Mouse (Mus musculus) kidney, adult 18-20 months (tissue): Measurements from ENCODE around the gene Aldh5a1.

Source experiments
- DNase-seq: peaks from one replicate; pipeline ENCODE4 v3.0.0; 2021

Gene Aldh5a1

DNA sequence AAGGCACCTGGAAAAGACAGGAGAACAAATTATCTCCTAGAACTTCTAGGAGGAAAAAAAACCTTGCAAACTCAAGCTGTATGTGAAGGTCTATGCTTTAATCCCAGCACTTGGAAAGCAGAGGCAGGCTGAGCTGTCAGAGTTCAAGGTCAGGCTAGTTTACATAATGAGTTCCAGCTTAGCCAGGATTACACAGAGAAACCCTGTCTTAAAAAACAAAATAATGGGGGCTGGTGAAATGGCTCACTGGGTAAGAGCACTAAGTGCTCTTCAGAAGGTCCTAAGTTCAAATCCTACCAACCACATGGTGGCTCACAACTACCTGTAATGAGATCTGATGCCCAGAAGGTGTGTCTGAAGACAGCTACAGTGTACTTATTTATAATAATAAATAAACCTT lies 6.9 kb downstream of the Aldh5a1 start:
- DNase-seq, result no peak

DNA sequence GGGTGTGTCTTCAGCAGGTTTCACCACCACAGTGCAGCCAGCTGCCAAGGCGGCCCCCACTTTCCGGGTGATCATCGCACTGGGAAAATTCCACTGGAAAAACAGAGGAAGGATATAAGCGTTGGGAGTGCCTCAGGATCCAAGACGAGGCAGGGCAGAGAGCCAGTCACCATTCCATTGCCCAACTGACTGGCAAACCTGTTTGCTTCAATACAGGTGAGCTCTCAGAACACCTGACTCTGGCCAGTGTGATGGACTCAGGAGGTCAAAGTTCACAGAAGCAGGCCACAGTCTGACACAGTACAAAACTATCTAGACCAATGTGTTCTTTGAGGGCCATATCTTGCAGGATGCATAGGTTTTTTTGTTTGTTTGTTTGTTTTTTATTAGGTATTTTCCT lies 13.5 kb downstream of the Aldh5a1 start:
- DNase-seq, result no peak

DNA sequence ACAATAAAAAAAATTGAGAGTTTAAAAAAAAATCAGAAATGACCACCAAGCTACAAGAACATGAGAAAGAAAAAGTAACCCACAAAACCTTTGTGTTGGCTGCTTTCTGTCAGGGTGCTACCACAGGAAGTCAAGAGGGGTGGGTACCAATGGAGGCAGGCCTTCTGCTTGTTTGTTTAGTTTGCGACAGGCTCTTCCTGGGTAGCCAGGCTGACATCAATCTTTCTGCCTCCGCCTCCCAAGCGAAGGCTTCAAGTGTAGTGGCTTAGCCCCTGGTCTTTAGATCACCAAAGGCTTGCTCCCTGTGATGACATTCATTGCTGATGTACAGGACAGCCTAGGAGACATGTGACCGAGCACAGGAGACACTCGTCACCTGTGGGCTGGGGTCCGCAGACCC lies 16.2 kb downstream of the Aldh5a1 start:
- no peak for DNase-seq

DNA sequence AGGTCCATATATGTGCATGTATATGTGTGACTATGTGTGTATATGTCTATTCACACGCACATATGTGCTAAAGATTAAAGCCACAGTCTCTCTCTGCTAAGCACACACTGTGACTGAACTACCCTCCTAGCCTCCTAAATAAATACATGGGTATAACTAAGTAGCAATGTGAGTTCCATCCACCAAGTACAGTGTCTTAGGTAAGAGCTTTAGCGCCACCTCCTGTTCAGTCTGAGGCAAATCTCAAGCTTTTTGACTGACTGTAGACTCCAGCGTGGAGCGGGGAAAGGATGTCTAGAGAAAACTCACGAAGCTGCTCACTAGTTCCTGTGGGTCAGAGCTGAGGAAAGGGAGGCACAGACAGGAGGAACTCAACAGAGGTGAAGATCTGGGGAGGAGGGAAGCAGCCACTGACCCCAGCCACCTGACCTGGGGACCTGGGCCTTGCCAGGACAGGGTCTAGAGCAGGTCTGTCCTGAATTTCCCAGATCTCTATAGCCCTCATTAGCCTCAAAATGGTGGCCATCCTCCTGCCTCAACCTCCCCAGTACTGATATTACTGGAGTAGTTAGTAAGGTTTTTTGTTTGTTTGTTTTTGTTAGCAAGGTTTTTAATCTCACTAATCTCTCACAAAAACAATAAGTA lies 17.0 kb downstream of the Aldh5a1 start:
- DNase-seq, result peak; percentile 42

DNA sequence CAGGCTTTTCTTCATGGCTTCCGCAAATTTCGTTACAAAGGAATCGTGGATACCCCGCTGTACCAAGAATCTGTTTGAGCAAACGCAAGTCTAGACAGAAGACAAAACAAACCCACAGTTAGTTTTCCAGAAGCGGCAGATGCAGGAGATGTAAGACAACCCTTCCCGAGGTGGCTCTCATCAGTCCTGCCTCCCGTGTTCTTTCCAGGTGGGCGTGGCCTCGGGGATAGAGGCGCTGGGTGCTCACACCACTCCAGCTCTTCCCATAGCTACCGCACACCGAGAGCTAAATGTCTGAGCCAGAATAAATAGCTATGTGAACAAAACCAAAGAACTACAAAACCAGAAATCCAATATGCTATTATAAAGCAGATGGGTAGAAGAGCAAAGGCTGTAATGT lies 21.6 kb downstream of the Aldh5a1 start:
- DNase-seq, result no peak

DNA sequence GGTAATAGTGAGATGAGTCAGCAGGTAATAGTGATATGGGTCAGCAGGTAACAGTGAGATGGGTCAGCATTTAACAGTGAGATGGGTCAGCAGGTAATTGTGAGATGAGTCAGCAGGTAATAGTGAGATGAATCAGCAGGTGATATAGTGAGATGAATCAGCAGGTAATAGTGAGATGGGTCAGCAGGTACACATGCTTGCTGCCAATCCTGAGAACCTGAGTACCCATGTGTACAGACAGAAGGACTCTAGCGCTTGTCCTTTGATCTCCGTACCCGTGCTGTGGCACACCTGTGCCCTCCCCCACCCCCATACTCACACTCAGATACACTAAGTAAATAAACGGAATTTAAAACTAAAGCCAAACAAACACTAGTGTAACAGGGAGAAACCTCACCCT lies 22.5 kb downstream of the Aldh5a1 start:
- no peak for DNase-seq

DNA sequence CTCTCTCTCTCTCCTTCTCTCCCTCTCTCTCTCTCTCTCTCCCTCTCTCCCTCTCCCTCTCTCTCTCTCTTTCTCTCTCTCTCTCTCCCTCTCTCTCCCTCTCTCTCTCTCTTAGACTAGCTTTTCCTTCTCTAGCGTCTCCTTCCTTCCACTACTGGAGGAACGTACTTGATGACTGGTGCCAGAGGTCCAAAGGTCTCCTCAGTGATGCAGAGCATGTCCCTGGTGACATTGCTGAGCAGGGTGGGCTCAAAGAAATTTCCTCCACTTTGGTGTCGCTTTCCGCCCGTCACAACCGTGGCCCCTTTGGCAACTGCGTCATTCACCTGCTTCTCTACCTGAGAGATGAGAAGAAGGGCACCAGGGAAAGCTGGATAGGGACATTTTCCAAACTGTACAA lies 23.9 kb downstream of the Aldh5a1 start:
- DNase-seq, result peak; percentile 25

DNA sequence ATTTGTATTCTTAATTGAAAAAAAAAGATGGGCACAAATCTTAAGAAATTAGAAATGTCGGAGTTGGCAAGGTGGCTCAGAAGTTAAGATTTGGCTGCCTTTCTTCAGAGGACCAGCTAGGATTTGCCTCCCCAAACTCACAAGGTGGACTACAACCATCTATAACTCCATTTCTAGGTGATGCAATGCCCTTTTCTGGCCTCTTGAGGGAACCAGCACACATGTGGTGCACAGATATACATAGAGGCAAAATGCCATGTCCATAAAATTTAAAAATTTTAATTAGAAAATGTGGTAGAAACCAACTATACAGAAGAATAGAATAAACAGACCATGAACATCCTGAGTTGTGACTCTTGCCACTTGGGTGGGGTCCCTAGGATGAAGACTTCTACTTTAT lies 28.3 kb downstream of the Aldh5a1 start:
- DNase-seq, result no peak

DNA sequence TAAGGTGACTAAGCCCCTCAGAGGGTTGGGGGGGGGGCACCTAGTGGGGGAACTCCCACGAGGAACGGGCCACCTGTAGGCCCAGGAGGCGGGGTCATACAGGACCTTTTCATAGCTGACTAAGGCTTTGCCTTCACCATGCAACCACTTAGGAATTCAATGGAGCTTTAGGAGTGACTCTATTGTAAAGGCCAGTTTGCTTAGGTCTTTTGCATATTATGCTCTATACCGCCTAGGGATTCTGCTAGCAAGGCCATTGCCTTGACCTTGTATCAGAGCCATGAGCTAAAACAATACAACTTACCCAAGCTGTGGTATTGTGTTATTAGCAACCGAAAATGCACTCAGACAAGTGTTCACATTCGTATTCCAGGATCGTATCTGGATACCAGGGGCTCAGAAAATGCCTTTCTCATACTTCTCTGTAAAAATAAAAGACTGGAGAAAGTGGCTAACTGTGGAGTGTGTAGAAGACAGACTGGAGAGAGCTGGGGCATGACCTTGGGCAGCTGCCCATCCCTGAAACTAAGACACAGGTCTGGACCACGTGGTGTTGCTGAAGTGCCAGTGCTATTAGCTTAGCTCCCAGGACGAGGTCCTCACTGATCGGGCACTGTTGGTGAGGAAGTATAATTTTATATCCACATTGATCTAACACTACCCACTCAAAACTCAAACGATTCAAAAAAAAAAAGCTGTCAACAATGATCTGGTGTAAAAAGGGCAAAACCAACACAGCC lies 30.5 kb downstream of the Aldh5a1 start:
- peak; percentile 66 for DNase-seq

DNA sequence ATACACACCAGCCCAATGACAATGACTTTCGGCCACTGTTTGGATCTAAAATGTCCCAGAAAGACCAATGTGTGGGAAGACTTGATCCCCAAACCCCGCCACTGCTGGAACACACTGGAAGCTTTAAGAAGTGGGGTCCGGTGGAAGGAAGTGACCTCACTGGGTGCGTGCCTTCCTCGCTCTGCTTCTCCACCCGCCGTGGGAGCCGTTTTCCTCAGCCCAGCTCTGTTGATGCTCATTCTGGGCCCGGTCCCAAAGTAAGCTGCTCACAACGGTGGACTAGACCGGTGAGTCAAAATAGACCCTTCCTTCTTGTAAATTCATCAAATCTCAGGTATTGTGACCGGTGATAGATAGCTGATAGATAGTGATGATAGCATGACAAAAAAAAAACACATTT lies 32.0 kb downstream of the Aldh5a1 start:
- DNase-seq, result no peak

DNA sequence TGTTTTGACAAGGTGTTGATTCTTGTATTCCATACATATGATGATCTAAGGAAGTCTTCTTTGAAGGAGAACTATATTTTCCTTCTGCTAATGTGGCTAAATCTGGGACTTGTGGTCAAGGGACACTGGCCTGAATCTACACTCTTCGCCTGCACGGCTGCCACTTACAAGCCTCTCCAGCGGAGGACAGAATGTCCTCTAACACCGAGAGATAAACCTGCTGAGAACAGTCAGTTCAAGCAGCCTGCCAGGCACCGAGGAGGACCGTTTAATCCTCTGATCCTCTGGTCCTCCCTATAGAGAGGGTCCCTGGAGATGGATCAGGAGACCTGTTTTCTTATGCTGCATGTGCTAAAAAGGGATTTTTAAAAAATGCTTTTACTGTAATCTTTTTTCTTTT lies 34.0 kb downstream of the Aldh5a1 start:
- no peak for DNase-seq

DNA sequence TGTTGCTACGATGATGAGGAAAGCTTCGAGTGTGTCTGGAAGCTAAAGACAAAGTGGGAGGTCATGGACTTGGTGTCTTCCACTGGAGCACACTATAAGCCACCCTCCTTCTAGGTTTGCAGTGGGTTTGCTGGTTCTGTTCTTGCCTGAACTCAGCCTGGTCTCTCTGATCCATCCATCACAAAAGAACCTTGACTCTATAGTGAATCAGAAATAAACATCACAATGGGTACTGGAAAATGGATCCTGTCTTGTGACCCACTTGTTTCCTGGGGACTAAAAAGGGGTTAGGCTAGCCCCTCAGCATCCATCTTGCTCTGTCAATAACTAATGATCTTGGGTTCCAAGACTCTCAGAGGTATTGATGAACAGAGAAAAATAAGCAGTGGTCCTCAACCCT lies 35.5 kb downstream of the Aldh5a1 start:
- DNase-seq, result no peak

DNA sequence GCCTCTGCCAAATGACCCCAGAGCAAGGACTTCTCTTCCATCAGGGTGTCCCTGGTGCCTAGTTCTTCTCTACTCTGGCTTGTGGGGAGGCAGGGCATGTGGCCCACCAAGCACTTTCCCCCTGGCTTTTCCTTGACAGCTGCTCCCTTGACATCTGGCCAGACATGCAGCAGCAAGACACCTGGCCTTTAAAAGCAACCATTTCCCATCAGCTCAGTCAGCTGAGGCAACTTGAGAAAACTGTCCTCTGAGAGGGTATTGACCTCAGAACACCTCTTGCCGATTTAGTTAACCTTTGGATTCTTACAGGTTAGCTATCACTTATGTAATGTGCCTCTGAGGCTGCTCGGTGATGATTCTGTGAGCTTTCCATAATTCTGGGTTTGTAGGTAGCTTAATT lies 43.6 kb downstream of the Aldh5a1 start:
- peak; percentile 72 for DNase-seq

DNA sequence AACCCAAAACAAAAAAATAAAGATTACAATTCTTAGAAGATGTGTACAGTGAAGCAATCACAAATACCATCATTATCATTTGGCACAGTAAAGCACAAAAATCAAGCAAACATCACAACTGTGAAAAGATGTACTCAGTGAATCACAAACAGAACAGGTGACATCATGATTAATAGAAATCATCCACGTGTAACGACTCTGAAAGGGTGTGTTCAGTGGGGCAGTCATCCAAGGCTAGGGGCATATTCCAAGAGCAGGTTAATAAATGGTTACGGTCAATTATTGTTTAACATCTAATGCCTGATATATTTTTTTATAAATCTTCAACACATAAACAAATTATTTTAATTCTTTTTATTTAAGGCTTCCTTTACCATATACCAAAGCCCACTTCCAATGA lies 44.9 kb downstream of the Aldh5a1 start:
- DNase-seq, result no peak

DNA sequence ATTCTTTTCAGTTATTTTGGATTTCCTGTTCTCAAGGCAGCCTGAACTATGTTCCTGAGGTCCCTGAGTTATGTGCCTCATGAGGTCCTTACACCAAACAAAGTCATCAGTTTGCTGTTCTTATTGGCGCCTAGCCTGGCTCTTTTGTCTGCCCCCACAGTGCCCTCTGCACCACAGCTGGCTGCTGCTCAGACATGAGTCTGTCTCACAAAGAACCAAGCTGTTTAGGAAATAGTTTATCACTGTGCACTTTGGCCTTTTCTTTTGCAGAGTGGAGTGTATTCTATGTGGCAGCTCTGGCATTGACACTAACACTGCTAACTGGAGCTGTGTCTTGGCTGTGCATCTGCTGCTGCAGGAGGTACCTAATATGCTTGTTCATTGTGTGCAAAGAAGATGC lies 47.9 kb downstream of the Aldh5a1 start:
- DNase-seq, result peak; percentile 55

DNA sequence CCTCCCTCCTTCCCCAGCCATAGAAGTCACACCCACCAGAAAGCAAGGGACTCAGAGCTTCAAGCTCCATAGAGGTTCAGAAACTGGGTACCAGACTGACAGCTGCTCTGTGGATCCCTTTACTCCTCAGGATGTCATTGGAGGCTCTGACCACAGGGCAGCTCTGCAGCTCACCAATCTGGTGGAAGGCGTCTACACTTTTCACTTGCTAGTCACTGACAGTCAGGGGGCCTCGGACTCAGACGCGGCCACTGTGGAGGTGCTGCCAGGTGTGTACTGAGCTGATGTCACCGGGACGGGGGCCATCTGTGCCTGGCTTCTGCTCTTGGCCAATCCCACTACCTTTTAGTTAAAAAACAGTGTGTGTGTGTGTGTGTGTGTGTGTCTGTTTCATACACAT lies 55.0 kb downstream of the Aldh5a1 start:
- DNase-seq, result peak; percentile 53

DNA sequence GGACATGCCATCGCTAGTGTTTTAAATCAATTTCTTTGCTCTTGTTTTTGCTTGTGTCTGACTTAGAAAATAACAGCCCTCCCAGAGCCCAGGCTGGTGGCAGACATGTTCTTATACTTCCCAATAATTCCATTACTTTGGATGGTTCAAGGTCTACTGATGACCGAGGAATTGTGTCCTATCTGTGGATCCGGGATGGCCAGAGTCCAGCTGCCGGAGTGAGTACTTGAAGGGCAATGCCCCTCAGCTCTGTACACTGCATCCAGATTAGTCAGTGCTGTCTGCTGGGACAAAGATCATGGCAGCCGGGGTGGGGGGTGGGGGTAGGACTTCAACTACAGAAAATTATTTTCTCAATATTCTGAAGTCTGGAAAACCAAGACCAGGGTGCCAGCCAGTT lies 56.8 kb downstream of the Aldh5a1 start:
- peak; percentile 57 for DNase-seq

DNA sequence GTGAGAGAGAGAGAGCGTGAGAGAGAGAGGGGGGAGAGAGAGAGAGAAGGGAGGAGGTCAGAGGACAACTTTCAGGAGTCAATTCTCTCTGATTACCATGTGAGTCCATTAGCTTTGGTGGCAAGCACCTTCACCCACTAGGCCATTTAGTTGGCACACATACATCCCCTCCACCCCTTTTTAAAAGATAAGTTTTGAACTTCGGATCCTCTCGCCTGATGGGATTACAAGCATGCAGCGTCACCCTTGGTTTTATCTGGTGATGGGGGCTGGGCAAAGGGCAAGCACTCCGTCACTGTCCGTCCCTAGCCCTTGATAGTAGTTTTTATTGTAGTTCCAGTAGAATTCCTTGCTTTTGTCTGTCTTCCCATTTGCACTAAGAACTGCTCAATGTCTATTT lies 57.3 kb downstream of the Aldh5a1 start:
- no peak for DNase-seq

DNA sequence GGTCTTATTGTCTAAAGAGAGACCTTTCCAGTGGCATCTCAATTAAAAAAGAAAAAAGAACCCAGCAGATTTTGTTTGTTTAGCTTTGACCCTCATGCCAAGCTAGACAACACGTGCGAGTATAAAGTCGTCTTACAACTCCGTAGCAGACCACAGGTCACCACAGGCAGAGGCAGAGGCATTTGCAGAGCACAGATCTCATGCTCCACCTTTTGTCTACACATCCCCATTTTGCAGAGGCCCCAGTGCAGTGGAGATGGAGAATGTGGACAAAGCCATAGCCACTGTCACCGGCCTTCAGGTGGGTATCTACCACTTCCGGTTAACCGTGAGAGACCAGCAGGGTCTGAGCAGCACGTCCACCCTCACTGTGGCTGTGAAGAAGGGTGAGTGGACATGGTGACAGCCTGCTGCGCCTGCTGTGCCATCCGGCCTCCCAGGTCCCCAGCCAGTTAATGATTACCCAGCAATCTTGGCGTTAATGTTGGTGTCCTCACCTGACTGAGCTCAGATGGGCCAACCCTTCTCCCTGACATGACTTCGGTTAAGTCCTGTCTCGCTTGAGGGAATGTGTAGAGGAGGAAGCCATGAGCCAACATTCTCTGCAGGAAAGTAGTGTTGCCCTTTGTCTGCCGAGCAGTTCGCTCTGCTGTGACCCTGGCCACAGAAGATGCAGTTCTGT lies 58.0 kb downstream of the Aldh5a1 start:
- DNase-seq, result peak; percentile 84

DNA sequence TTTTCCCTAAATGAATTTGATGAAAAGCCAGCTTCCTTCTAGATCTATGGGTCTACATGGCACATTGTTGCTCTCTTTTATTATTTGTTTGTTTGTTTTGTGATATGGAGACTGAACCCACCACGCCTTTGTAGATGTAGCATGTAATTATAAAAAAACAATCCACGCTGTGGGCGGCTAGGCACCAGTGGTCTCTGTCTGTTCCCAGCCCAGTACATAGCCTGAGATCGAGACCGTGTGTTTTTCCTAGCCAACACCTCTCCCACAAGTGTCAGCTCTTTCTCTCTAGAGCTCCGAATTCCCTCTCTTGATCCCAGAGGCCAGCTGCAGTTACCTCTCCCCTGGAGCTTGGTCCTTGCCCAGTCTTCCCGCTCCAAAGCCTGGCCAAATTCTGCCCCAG lies 69.2 kb downstream of the Aldh5a1 start:
- DNase-seq, result no peak

DNA sequence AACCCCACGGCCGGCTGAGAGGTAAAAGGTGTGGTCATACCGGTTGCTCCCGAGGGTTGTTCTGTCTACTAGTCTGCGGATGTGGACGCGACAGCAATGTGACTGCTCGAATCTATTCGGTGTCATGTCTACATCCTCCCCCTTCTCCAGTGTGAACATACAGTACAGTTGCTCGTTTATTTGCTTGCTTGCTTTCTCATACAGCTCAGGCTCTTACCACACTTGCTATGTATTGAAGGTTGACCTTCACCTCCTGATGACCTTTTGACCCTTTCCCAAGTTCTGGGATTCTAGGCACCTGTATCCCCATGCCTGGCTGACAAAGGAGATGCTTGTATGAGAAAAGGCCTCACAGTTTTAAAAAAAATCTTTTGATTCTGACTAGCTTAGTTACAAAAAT lies 69.7 kb downstream of the Aldh5a1 start:
- no peak for DNase-seq

DNA sequence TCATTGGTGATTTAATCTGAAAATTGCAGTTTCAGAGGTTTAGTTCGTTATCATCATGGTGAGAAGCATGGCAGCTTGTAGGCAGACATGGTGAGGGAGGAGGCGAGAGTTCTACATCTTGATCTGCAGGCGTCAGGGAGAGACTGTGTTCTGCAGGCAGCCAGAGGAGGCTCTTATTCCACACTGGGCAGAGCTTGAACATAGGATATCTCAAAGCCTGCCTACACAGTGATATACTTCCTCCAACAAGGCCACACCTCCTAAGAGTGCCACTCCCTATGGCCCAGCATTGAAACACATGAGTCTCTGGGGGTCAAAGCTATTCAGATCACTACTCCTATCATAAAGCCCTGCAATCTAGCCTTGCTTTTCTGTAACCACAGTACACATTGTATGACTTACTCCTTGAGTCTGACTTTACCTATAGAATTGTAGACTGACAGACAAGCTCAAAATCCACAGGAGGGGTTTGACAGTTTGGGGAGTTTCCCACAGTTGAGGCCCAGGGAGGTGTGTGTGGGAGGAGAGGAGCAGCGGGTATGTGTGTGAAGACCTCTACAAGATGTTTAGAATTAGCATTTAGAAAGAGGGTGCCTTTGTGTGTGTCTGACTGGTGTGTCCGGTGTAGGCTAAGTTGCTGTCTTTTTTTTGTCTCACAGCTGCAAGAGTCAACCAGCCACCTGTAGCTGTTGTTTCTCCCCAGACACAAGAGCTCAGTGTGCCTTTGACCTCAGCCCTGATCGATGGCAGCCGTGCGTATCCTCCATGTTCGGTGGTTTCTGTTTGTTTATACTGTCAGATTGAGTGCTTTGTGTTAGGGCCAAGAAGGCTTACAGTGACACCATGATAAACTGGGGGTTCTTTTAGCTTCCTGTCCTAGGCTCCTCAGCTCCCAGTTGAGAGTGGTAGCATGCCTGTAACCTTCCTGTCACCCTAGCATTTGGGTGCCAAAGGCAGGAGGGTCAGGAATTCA lies 70.7 kb downstream of the Aldh5a1 start:
- no peak for DNase-seq

DNA sequence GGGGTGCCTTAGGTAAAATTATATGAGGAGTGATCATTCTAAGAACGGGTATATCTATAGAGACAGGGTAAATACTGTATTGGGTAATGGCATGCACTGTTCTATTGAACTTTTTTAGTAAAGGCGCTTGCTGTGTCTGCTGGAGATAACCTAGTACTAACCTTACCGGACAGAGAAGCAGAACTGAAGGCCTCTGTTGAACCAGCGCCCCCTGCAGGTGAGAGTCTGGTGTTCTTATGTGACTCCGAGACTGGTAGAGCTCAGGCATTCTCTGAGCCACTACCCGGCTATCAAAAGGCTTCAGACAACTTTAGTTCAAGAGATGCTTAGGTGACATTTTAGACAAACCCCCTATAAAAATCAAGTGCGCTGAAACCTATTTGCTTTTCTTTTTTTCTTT lies 74.9 kb downstream of the Aldh5a1 start:
- DNase-seq, result peak; percentile 62
